Comparison of ENCODE assay signal across 19 mouse cellular contexts in the genomic region with DNA sequence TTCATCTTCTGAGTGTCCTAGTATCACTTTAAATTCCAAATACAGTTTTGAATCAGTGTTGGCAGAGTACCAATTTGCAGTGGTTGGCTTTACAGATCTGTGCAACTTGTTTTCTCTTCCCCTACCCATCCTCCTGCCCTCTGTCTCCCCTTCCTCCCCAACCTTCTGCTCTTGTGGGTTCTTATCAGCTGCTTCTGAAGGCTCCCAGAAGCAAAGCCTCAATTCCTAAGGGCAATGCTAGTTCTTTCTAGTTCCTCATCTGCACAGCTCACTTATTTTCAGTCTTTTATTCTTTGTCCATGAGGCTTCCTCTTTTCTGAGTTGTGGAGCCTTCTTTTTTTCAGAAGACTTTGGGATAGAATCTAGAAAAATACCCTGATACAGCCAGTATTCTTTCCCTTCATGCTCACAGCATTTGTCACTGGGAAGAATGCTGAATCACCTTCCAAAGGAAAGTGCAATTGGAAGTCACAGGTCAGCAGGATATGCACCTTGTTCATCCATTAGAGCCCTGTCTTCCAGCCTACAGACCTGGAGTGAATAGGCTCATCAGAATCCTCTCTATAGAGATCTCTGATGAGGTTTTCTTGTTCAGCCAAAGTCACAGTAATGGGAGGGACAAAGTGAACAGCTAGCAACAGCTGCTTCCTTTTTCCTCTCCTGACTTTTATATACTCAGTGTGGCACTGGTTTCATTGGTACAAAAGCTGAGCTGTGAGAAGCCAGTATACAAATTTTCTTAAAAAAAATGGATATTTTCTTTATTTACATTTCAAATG.
"Had no signal": no experiment of that assay in that cellular context is flagged by ENCODE, and none has a peak within 500 bp of the region (broad histone marks: within the 10 kb centered on the region; RNA-seq: fewer than 3 reads in every experiment).

No protein-coding gene starts in this region.

- H3K27ac ChIP-seq: limb, embryonic 12.5 days; limb, embryonic 15.5 days; liver, embryonic 14.5 days; stomach, postnatal 0 days had no signal

- H3K36me3 ChIP-seq: limb, embryonic 12.5 days; limb, embryonic 15.5 days had no signal

- H3K4me2 ChIP-seq: limb, embryonic 12.5 days; limb, embryonic 15.5 days; liver, embryonic 11.5 days; midbrain, embryonic 11.5 days had no signal

- H3K9ac ChIP-seq: limb, embryonic 12.5 days; limb, embryonic 15.5 days; liver, embryonic 14.5 days; liver, postnatal 0 days had no signal

- ATAC-seq: liver, postnatal 0 days had no signal

- H3K9me3 ChIP-seq: limb, embryonic 15.5 days; megakaryocyte, embryonic 14.5 days had no signal

- DNase-seq: kidney, adult 9 months; kidney, postnatal 14 days; kidney, postnatal 4 days; left cerebral cortex, postnatal 4 days; liver, postnatal 0 days; lung, postnatal 14 days; lung, postnatal 4 days; midbrain, embryonic 14.5 days; right cerebral cortex, adult 18-20 months; right cerebral cortex, postnatal 14 days; right cerebral cortex, postnatal 4 days; thymus, postnatal 25 days had no signal

- H3K27me3 ChIP-seq: limb, embryonic 12.5 days; limb, embryonic 15.5 days; megakaryocyte, embryonic 14.5 days had no signal

- H3K4me1 ChIP-seq: limb, embryonic 12.5 days; limb, embryonic 15.5 days had no signal

- H3K4me3 ChIP-seq: limb, embryonic 12.5 days; limb, embryonic 15.5 days; megakaryocyte, embryonic 14.5 days had no signal
